Mouse (Mus musculus) heart, embryonic 10.5 days (tissue): ENCODE measurements around the gene Celsr3. TPM values are rescaled to one million over a fixed set of nuclear protein-coding genes. Genes with fewer than 3 reads are reported as not detected.

Experiments
- DNase-seq: peaks from one replicate; pipeline ENCODE4 v3.0.0-alpha.2; 2017; ENCODE audit warnings: low spot score
- H3K27ac ChIP-seq: fragments of 300-500 bp; sonication (generic); 2 replicates; pipeline ENCODE4 v1.5.1; 2016; ENCODE audit warnings: mild to moderate bottlenecking
- H3K27me3 ChIP-seq: fragments of 300-500 bp; sonication (generic); 2 replicates; pipeline ENCODE4 v1.6.1; 2016; ENCODE audit warnings: mild to moderate bottlenecking; ENCODE audit not compliant: poor library complexity, insufficient read depth, severe bottlenecking
- H3K36me3 ChIP-seq: fragments of 300-500 bp; sonication (generic); 2 replicates; pipeline ENCODE4 v1.6.1; 2016; ENCODE audit warnings: mild to moderate bottlenecking, moderate library complexity
- H3K4me1 ChIP-seq: fragments of 300-500 bp; sonication (generic); 2 replicates; pipeline ENCODE4 v1.6.1; 2016; ENCODE audit warnings: mild to moderate bottlenecking
- H3K4me3 ChIP-seq: fragments of 300-500 bp; sonication (generic); 2 replicates; pipeline ENCODE4 v1.5.1; 2016; ENCODE audit warnings: mild to moderate bottlenecking, moderate library complexity
- H3K9me3 ChIP-seq: fragments of 300-500 bp; sonication (generic); 2 replicates; pipeline ENCODE4 v1.6.1; 2016; ENCODE audit warnings: mild to moderate bottlenecking, moderate library complexity
- WGBS: fragments of 180-500 bp; shearing (Covaris S2); methylation state at CpG from one replicate; pipeline ENCODE4 v1.1.7; 2016; 5-methylcytosine and 5-hydroxymethylcytosine counted together
- polyA plus RNA-seq: library from polyadenylated mRNA; unstranded; fragments of >200 nt; fragmentation: Nextera tagmentation; extraction: Ambion mirVana; gene quantifications from 2 replicates; pipeline ENCODE4 v1.2.1, GENCODE M21; 2016

Celsr3 gene
- polyA plus RNA-seq, 1 experiment from 2014 or later = 0.13 TPM

DNA sequence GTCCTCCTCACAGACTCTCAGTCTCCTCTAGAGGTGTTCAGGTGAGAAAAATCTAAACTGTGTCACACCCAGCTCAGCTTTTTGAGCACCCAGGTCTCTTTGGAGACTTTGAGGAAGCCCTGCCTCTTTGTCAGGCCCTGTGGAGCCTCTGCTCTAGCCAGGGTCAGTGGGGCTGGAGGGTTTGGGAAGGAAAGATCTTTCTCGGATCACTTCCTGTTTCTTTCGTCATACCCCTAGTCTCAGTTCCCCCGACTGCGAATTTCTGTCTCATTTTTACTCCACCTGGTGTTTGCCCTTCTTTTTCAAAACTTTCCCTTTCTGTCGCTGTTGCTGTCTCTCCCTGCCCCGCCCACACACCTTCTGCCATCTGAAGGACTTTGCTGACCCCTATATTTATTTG, 16.4 kb upstream of the Celsr3 start:
- DNase-seq = no peak
- Histone ChIP-seq H3K4me1 (peaks cover 34% of the 10 kb centered on the region), H3K27me3 (no peaks in the 10 kb centered on the region), H3K27ac (no peak overlapping the region), H3K36me3 (peaks cover 65% of the 10 kb centered on the region), H3K9me3 (no peaks in the 10 kb centered on the region), H3K4me3 (no peak overlapping the region)
- WGBS = 77% methylated on average over 6 of the region's 6 CpGs

DNA sequence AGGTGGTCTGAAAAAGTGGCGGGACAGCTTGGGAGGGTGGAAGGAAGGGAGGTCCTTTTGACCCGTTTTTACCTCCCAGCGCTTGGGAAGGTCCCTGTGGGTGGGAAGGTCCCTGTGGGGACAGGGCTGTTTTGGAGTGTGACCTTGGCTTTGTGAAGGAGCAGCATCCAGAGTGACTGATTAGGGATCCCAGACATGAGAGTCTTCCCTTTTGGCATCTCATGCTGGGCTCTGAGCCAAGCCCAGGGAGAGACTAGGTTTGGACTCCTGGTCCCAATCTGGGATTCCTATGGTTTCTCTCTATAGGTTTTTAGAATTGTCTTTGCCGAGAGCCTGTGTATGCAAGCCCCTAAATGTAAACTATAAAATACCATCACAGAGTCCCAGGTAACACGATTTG, 15.6 kb upstream of the Celsr3 start:
- H3K27ac ChIP-seq = no peak overlapping the region
- H3K4me3 ChIP-seq = no peak overlapping the region
- peaks cover 34% of the 10 kb centered on the region for H3K4me1 ChIP-seq
- DNase-seq = no peak
- H3K36me3 ChIP-seq = peaks cover 65% of the 10 kb centered on the region
- H3K9me3 ChIP-seq = no peaks in the 10 kb centered on the region
- 79% methylated on average over 5 of the region's 5 CpGs for WGBS
- no peaks in the 10 kb centered on the region for H3K27me3 ChIP-seq

DNA sequence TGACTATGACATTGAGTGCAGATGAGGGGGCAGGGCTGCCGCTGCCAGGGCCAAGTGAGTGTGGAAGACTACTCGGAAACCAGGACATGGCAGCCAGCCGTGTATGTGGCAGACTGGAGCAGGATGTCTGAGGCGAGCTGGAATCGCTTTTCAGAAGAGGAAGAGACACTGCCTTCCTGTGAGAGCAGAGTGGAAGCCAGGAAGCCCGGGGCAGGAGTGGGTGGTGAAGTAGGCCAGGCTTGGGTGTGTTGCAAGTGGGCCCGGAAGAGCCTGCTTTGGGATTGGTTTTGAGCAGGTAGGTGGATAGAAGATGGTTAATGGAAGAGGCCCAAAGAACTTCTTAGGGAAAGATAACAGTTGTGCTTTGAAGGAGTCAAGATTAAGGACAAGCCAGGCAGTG, 10.6 kb upstream of the Celsr3 start:
- 0 out of 2 replicates have a peak, but pooled peaks cover under 1% of the 10 kb centered on the region for H3K4me1 ChIP-seq
- H3K27me3 ChIP-seq = peaks cover 1% of the 10 kb centered on the region; the same call in 1 of the 2 replicates
- 81% methylated on average over 7 of the region's 7 CpGs for WGBS
- H3K36me3 ChIP-seq = peaks cover 64% of the 10 kb centered on the region
- no peak overlapping the region for H3K27ac ChIP-seq
- no peak for DNase-seq
- H3K9me3 ChIP-seq = no peaks in the 10 kb centered on the region
- H3K4me3 ChIP-seq = no peak overlapping the region

DNA sequence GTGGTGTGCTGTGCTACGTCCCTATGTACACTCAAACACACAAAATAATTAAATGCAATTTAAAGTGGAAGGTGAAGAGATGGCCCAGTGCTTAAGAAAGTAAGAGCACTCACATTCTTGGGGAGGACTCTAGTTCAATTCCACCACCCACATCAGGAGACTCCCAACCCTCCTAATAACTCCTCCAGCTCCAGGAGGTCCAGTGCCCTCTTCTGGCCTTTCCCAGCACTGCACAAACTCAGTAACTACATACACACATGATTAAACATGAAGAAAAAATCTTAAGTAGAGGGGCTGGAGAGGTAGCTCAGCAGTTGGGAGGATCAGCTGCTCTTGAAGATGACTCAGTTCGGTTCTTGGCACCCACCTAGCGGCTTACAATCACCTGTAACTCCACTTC, 6.6 kb upstream of the Celsr3 start:
- no peak overlapping the region for H3K27ac ChIP-seq
- peaks cover 25% of the 10 kb centered on the region for H3K27me3 ChIP-seq
- 52% methylated on average over 3 of the region's 3 CpGs for WGBS
- 0 out of 2 replicates have a peak, but pooled peaks cover 4% of the 10 kb centered on the region for H3K4me1 ChIP-seq
- no peaks in the 10 kb centered on the region for H3K9me3 ChIP-seq
- DNase-seq = no peak
- peaks cover 28% of the 10 kb centered on the region for H3K36me3 ChIP-seq
- H3K4me3 ChIP-seq = no peak overlapping the region

DNA sequence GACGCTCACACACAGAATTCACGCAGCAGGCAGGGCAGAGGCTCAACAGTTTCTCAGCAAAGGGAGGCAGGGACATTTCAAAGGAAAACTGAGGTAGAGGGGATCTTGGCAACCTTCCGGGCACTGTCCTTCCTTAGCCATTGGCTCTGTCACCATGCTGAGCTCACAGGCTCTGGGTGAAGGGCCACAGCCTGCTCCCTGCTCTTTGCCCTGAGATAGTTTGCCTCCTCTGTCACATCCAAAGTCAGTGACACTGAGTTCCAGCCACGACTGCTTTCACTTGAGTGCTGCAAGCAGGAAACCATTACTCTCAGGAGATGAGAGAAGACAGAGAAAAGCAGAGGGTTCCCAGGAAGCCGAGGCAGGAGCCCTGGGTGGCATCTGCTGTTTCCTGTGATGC, 6.0 kb upstream of the Celsr3 start:
- no peaks in the 10 kb centered on the region for H3K9me3 ChIP-seq
- 0 out of 2 replicates have a peak, but pooled peaks cover 10% of the 10 kb centered on the region for H3K4me1 ChIP-seq
- no peak overlapping the region for H3K27ac ChIP-seq
- no peak overlapping the region for H3K4me3 ChIP-seq
- peaks cover 22% of the 10 kb centered on the region for H3K36me3 ChIP-seq
- peaks cover 31% of the 10 kb centered on the region for H3K27me3 ChIP-seq
- WGBS = 53% methylated on average over 5 of the region's 5 CpGs
- DNase-seq = no peak

DNA sequence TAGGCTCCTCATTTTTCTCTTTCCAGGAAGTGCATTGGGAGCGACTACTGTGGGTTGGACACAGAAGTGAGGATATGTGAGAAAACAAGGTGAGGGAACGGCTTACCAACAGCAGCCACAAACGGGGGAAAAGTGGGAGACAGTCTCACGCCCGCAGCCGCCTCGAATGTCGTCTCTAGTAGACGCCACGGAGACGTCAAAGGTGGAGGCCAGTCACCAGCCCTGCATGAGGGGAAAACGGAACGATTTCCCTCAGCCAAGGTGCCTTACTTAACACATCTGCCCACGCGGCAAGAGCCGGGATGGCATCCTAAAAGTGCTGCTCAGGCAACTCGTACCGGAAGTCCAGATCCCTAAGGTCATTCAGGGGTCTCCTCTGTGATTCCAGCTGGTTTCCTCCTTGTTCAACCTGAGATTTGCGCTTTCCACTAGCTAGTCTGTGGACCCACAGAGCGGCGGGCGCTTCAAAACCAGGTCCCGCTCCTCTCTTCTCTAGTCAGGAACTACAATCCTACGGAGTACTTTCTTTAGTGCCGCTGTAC, 1.9 kb upstream of the Celsr3 start:
- H3K4me3 ChIP-seq = peak overlapping the region; percentile 10; the same call in 1 of the 2 replicates

DNA sequence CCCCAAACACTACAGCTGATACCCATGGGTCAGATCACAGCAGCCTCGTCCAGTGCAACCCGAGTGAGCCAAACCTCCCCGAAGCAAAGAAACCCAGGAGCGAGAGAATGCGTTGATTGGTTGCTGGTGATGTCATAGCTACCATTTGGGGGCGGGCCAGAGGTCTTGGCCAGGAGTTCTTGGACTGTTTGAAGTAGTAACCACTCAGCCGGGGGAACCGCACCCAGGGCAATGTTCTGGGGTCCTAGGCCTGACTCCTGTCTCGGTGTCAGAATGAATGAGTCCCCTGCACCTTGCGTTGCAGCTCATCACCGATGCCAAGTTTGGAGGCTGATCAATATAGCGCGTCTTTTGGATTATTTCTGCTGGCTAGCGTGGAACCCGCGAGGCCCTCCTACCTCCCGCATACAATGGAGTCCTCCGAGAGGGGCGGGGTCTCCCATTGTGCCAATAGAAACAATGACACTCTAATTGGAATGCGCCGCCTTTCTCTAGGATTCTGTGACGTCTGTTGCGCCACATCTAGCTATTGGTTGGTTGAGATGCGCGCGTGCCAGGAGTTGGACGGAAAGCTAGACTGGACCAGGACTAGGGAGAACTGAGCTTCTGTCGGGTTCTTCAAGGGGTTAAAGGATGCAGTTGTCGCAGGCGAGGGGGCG, 1.2 kb upstream of the Celsr3 start:
- Histone ChIP-seq H3K4me3 (peak overlapping the region; percentile 10), H3K27me3 (peaks cover 79% of the 10 kb centered on the region), H3K36me3 (no peaks in the 10 kb centered on the region), H3K4me1 (peaks cover 37% of the 10 kb centered on the region), H3K27ac (no peak overlapping the region), H3K9me3 (no peaks in the 10 kb centered on the region)
- no peak for DNase-seq
- WGBS = under 1% methylated on average over 31 of the region's 31 CpGs

More for the DNA sequence above, 1.9 kb upstream of the Celsr3 start:
- no peaks in the 10 kb centered on the region for H3K9me3 ChIP-seq
- peaks cover 37% of the 10 kb centered on the region for H3K4me1 ChIP-seq
- no peaks in the 10 kb centered on the region for H3K36me3 ChIP-seq
- DNase-seq = no peak
- 4% methylated on average over 25 of the region's 25 CpGs for WGBS
- H3K27ac ChIP-seq = no peak overlapping the region
- H3K27me3 ChIP-seq = peaks cover 73% of the 10 kb centered on the region

DNA sequence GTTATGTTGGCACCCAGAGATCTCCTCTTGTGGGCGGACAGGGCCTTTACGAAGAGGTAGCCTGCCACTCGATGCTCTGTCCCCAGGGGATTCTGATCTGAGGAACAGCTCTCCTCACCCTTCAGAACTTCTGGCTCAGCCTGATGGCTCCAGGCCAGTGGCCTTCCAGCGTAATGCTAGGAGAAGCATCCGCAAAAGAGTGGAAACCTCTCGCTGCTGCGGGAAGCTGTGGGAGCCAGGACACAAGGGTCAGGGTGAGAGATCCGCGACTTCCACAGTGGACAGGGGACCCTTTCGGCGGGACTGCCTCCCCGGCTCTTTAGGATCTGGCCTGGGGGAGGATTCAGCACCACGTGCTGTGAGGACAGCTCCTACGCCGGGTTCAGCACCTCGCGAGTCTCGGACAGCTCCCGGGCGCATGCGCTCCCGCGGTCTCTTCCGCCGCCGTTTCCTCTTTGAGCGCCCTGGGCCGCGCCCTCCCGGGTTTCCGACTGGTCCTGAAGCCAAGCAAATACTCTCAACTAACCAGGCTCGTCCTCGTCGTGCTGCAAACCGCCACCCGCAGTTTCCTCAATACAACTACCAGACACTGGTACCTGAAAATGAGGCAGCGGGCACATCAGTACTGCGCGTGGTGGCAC, 700 bp downstream of the Celsr3 start:
- no peaks in the 10 kb centered on the region for H3K9me3 ChIP-seq
- WGBS = 2% methylated on average over 39 of the region's 39 CpGs
- peaks cover 91% of the 10 kb centered on the region for H3K27me3 ChIP-seq
- no peak overlapping the region for H3K27ac ChIP-seq
- no peaks in the 10 kb centered on the region for H3K36me3 ChIP-seq
- peaks cover 44% of the 10 kb centered on the region for H3K4me1 ChIP-seq
- DNase-seq = peak; percentile 90
- peak overlapping the region; percentile 62 for H3K4me3 ChIP-seq

DNA sequence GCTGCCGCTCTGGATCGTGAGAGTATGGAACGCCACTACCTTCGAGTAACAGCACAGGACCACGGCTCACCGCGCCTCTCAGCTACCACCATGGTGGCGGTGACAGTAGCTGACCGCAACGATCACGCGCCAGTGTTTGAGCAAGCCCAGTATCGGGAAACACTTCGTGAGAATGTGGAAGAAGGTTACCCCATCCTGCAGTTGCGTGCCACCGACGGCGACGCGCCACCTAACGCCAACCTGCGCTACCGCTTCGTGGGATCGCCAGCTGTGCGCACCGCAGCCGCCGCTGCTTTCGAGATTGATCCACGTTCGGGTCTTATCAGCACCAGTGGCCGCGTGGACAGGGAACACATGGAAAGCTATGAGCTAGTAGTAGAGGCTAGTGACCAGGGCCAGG, 1.3 kb downstream of the Celsr3 start:
- 8% methylated on average over 34 of the region's 34 CpGs for WGBS
- H3K36me3 ChIP-seq = no peaks in the 10 kb centered on the region
- no peak overlapping the region for H3K27ac ChIP-seq
- H3K4me3 ChIP-seq = peak overlapping the region; percentile 62
- peaks cover 50% of the 10 kb centered on the region for H3K4me1 ChIP-seq
- DNase-seq = no peak
- no peaks in the 10 kb centered on the region for H3K9me3 ChIP-seq
- H3K27me3 ChIP-seq = peaks cover 96% of the 10 kb centered on the region

DNA sequence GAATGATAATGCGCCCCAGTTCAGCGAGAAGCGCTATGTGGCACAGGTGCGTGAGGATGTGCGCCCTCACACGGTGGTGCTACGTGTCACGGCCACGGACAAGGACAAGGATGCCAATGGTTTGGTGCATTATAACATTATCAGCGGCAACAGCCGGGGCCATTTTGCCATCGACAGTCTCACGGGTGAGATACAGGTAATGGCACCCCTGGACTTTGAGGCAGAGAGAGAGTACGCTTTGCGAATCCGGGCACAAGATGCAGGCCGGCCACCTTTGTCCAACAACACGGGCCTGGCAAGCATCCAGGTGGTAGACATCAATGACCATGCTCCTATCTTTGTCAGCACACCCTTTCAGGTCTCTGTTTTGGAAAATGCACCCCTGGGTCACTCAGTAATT, 1.8 kb downstream of the Celsr3 start:
- no peak for DNase-seq
- Histone ChIP-seq H3K27me3 (peaks cover 98% of the 10 kb centered on the region), H3K27ac (no peak overlapping the region), H3K4me1 (peaks cover 54% of the 10 kb centered on the region), H3K9me3 (no peaks in the 10 kb centered on the region), H3K36me3 (no peaks in the 10 kb centered on the region), H3K4me3 (peak overlapping the region; percentile 62; the same call in 1 of the 2 replicates)
- 59% methylated on average over 18 of the region's 18 CpGs for WGBS

DNA sequence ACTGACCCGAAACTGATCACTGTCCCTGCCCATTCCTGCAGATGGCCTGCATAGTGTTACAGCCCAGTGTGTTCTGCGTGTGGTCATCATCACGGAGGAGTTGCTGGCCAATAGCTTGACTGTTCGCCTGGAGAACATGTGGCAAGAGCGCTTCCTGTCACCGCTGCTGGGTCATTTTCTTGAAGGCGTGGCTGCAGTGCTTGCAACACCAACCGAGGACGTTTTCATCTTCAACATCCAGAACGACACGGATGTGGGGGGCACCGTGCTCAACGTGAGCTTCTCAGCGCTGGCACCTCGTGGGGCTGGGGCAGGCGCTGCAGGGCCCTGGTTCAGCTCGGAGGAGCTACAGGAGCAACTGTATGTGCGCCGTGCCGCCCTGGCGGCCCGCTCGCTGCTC, 5.5 kb downstream of the Celsr3 start:
- no peak overlapping the region for H3K27ac ChIP-seq
- H3K9me3 ChIP-seq = no peaks in the 10 kb centered on the region
- WGBS = 9% methylated on average over 23 of the region's 23 CpGs
- peaks cover 31% of the 10 kb centered on the region for H3K4me1 ChIP-seq
- peak overlapping the region; percentile 64 for H3K4me3 ChIP-seq
- no peaks in the 10 kb centered on the region for H3K36me3 ChIP-seq
- no peak for DNase-seq
- peaks cover 84% of the 10 kb centered on the region for H3K27me3 ChIP-seq

DNA sequence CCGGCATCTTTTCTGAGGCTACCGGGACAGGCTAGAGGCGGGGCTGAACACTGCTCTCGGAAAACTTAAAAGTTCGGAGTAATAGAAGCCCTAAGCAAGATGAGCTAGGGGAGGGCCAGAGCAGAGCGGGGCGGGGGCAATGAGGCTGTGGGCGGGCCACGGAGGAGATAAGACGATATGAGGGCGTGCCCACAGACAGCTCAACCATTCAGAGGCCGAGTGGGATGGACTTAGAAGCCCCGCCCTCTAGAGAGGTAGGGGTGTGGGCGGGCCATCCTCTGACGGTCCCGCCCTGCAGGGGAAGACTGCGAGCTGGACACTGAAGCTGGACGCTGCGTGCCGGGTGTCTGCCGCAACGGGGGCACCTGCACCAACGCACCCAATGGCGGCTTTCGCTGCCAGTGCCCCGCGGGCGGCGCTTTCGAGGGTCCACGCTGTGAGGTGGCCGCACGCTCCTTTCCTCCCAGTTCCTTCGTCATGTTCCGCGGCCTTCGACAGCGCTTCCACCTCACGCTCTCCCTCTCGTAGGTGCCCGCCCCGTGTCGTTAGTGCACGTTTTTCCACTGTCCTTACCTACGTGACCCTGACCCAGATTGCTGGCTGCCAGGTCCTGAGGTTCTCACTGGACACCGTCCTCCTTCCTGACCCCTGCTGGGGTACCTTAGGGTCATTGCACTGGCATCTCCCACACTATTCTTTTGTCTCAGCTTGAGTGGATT, 6.4 kb downstream of the Celsr3 start:
- 7% methylated on average over 46 of the region's 46 CpGs for WGBS
- H3K4me3 ChIP-seq = peak overlapping the region; percentile 64
- H3K9me3 ChIP-seq = no peaks in the 10 kb centered on the region
- no peak overlapping the region for H3K27ac ChIP-seq
- peaks cover 22% of the 10 kb centered on the region for H3K4me1 ChIP-seq
- H3K36me3 ChIP-seq = no peaks in the 10 kb centered on the region
- peak; percentile 98 for DNase-seq
- H3K27me3 ChIP-seq = peaks cover 80% of the 10 kb centered on the region

DNA sequence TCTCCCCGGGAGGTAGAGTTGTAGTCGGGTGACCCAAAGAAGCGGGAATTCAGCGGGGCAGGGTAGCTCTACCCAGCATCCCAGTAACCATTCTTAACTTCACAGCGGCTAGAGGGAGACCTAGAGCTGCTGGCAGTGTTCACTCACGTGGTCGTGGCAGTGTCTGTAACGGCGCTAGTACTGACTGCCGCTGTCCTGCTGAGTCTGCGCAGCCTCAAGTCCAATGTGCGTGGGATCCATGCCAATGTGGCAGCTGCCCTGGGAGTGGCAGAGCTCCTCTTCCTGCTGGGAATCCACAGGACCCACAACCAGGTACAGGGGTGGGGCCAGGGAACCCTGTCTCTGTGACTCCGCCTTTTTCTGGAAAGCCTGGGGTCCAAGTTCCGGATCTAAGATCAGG, 16.9 kb downstream of the Celsr3 start:
- Histone ChIP-seq H3K27ac (no peak overlapping the region), H3K4me3 (peak overlapping the region; percentile 40), H3K36me3 (no peaks in the 10 kb centered on the region), H3K9me3 (no peaks in the 10 kb centered on the region), H3K4me1 (peaks cover 8% of the 10 kb centered on the region; the same call in 1 of the 2 replicates), H3K27me3 (peaks cover 42% of the 10 kb centered on the region)
- 12% methylated on average over 14 of the region's 14 CpGs for WGBS
- DNase-seq = no peak
